Mouse (Mus musculus): Measurements from ENCODE around the gene Slc16a3. TPM values are rescaled to one million over a fixed set of nuclear protein-coding genes. Genes with fewer than 3 reads are reported as not detected.

Slc16a3 gene
- polyA plus RNA-seq, 1 experiment: 3.2 TPM

DNA sequence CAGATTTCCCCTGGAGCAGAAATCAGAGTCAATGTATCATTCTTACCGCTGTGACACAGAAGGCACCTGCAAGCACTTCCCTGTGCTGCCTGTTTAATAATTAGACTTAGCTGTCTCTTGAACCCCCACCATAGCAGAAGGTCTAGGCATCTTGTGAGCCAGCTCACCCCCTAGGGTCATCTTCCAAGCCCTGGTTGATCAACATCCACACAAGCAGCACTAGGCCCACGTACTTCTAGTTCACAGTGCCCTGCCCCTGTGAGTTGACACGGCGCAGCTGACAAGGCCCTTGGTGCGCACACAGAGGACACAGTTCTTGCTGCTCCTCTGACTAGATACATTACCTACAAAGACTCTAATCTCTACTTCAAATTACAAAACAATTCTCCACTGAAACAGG lies 21.5 kb downstream of the Slc16a3 start:
- no peak for DNase-seq (ENCODE audit: extremely low spot score in 1 of 2, low spot score in 1 of 2)

DNA sequence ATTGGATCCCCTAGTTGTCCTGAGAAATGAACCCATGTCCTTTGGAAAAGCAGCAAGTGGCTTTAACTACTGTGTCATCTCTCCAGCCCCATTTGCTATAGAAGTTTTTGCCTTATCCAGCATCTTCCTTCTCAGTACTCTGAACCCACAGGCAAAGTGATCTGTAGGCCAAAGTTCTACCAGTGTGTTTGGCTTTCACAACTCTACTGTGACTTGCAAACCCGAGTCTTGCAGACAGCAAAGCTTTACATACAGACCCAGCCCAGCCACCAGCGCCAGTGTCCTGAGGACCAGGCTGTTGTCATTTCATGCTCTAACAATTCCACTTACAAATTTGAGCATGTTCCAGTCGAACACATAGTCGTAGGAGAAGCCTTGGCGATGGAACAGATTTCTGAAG lies 23.0 kb downstream of the Slc16a3 start:
- no peak for DNase-seq (ENCODE audit: extremely low spot score in 1 of 2, low spot score in 1 of 2)

DNA sequence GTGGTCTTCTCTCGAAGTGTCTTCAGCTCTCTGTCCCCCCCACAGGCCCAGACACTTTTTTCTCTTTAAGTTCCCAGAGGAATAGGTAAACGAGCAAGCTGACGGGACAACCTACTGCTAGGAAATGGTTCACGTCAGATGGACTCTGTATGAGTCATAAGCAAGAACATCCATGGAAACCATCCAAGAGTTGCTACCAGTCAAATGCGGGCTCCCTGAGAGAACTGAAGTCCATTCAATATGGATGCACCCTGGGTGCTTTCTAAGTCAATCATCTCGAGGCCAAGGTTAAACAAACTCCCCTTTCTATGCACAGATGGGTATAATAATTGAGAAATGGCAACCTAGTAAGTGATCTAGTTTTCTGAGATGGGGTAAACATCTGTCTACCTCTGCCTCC lies 25.0 kb downstream of the Slc16a3 start:
- DNase-seq (ENCODE audit: extremely low spot score in 1 of 2, low spot score in 1 of 2): peak in 1 of 2 experiments; percentile 61

DNA sequence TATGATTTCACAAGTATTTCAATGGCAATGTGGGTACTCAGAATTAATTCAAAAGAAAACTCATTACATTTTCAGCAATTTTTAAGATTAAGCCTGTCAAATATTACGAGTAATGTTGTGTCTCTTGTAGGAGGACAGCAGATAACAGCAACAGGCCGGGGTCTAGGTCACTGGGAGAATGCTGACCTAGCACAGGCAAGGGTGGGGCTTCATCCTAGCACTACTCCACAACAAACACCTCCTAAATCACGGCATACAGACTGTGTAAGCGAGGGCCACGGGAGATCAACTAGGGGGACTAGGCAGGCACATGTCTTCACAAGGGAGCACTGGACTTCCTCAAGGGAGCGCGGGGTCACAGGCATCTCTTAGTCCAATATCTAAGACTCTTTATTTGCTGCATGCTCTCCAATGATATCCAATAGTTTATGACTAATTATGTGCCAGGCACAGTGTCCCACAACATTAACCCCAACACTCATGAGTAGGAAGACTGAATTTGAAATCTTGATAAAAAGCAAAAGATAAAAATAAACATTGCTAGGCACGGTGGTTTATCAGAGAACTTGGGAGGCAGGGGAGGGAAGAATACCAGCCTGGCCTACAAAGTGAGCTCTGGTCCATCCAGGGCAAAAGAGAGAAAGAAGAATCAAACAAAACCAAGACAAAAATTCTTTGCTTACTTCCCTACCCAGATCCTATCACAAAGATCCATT lies 31.6 kb downstream of the Slc16a3 start:
- DNase-seq (ENCODE audit: extremely low spot score in 1 of 2, low spot score in 1 of 2): no peak

DNA sequence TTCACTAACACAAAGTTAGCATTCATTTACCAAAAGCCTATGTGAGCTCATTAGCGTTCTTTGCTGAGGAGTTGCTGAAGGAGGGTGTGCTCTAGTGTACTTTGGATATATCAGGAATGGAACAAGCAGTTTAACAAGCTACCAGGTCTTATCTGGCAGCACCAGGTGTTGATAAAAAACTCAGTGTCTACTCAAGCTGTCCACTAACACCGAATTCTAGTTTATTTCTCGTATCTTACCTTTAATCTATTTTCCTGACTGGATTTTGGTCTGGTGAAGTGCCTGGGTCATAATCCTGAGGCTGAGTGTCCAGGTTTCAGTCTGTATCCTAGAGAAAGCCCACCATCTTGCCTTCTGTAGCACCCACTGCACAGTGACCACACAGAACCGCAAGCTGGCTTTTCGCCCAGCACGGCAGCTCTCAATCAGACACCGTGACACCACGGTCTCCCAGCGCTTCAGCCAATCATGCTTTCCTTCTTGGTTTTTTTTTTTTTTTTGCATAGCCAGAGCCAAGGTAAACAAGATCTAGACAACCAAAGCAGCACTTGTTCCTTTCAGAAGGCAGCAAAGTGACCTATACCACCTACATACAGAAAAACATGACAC lies 32.3 kb downstream of the Slc16a3 start:
- DNase-seq (ENCODE audit: extremely low spot score in 1 of 2, low spot score in 1 of 2): no peak

DNA sequence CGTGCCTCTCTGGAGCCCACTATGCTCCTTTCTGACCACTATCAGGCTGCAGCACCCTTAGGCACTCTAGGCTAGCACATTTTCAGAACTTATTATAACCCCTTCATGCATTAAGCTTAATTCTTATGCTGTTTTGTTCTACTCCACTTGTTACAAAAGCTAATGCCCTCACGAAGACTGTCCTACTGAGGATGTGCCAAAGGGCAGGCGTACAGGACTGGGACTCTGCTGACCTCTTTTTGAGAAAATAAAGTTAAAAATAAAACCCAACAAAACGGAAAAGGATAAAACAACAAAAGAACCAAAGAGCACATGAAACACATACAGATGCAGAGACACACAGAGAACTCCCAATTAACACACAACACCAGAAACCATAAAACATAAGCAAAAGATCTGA lies 33.4 kb downstream of the Slc16a3 start:
- no peak for DNase-seq (ENCODE audit: extremely low spot score in 1 of 2, low spot score in 1 of 2)

DNA sequence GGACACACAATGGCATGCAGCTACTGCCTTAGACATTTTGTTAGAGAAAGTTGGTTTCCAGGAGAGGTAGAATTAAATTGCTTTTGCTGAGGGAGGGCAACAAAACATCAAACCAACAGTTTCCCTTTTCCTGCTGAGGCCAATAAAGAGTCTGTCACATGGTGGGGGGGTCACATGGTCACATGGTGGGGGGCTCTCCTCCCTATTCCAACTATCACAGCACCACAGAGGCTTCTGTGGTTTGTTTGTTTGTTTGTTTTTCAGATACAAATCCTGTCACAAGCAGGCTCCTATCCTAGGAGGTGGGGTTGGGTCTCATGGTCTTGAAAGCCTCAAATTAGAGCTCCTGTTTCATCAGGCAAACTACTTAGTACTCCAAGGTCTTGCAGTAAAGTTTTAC lies 34.2 kb downstream of the Slc16a3 start:
- no peak for DNase-seq (ENCODE audit: extremely low spot score in 1 of 2, low spot score in 1 of 2)

DNA sequence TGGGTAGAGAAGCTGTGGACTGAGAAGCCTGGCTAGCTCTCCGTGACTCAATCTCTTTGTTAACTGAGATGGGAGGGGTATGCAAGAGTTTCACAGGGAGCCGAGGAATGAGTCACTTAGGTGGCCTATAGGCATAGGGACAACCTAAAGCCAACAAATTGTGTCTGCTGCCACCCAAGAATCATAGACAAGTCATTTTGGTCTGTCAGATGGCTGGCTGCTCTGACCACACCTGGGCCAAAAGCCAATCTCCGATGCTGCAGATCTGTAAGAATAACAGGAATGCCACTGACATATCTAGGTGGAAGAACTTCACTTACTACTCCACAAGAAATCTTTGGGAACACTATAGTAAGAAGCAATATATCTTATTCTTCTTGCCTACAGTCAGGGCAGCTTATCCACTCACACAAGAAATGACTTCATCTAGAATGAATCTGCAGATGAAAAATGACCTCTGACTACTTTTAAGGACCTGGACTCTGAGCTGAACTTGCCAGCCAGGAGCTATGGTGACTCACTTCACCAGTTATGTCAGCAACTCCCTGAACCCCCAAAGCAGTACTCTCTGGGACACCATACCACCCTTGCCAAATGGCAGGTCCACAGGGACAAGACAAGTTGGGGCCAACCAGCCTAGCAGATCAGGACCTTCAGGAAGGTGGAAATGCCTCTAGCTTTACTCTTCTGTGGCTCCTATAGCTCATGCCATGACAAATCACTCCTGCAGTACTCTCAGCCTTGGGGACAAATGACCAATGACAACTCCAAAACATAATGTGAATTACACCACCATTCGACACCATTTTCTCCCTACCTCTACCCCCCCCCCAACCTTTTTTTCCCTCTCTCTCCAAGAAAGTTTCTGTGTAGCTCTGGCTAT lies 36.4 kb downstream of the Slc16a3 start:
- DNase-seq (ENCODE audit: extremely low spot score in 1 of 2, low spot score in 1 of 2): no peak

DNA sequence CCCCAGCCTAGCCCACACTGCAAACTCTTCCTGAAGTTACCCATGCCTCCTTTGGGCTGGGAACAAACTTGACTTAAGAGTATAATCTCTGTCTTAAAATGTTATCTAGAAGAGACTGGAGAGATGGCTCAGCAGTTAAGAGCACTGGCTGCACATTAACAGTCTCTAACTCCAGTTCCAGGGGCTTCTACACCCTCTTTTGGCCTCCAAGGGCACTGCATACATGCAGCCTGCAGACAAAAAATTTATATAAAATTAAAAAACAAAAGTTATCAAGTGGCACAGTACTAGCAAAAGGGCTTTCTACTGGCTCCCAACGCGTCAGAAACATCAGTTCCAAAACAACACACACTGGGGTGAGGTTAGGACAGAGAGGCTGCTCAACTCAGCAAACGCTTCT lies 39.3 kb downstream of the Slc16a3 start:
- DNase-seq (ENCODE audit: extremely low spot score in 1 of 2, low spot score in 1 of 2): no peak

DNA sequence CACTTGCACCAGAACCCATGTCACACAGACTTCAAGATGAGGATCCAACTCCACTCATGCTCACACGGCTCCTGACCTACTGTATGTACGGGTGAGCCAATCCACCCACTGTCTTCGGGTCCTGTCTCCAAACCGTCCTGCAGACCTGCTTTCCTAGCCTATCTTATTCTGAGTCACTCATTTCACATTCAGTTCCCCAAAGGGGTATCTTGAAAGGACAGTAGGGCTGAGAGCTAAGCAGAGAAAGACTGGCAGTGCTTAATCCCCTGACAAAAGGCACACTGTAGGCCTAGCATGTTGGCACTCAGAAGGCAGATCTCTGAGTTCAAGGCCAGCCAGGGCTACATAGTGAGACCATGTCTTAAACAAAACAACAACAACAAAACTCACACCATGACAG lies 40.1 kb downstream of the Slc16a3 start:
- DNase-seq (ENCODE audit: extremely low spot score in 1 of 2, low spot score in 1 of 2): no peak

DNA sequence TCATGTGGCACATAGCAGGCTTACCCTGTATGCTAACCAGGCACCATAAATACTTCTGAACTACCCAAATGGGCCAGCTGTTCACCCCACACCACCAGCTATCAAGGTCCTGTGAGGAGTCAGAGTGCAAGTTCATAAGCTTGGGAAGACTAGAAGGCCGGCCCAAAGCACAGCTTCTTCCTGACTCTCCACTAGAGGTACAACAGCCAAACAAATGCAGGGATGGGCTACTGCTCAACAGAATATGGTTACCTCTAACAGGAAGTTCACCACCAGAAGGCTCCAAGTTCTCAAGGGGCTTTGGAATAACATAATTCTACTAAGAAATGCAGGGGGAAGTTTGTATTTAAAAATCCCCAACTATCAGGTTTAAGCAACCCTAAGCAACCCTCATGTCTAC lies 41.2 kb downstream of the Slc16a3 start:
- no peak for DNase-seq (ENCODE audit: extremely low spot score in 1 of 2, low spot score in 1 of 2)

DNA sequence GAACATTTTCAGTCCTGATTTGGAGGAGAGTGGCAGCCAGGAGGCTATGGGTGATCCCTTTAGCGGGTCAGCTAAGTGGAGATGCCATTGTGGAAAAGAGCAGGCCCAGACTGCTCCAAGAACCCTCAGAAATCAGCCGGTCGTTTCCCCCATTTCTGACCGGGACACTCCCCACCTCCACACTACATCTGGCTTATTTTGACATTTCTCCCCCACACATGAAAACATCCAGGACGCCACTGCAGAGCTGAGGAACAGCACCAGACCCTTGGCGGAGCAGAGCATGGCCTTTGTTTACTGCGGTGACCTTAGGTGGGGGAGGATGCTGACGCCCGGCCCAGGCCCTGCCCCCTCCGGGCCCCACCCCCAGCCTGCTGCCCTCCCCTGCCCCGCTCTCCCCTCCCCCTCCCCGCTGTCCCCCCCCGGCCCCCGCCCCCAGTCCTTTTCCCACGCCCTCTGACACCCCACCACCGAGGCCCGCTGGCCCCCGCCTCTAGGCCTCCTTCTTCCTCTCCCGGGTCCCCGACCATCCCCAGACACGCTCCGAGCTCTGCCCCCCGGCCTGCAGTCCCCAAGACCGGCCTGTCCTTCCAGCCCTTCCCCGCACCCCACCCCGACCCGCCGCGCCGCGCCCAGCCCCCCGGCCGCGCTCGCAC lies 42.0 kb downstream of the Slc16a3 start:
- peak in 1 of 2 experiments; percentile 22 for DNase-seq (ENCODE audit: extremely low spot score in 1 of 2, low spot score in 1 of 2)

DNA sequence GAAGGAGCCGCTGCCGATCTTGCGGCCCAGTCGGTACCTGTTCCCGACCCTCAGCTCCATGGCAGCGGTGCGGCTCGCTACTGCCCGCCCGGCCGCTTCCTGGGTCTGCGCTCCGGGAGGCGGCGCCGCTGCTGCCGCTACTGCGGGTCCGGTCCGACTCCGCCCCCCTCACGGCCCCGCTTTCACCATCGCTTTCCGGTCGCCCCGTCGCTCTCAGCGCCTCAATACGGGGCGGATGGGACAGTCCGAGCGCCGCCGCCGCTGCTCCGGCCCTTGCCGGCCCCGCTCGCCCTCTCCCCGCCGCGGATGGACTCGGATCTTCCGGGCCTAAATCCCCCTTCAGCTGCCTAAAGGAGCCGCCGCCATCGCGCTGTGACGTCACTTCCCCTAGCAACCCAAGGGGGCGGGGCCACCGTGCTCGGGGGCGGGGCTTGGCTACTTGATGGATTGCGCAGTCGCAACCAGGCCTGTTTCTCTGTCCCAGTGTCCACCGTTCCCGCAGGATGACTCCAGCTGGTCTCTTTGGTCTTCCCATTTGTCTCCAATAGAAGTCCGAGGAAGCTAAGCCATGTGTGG lies 42.8 kb downstream of the Slc16a3 start, which contains the start of gene Csnk1d:
Gene Csnk1d, minus strand, starts transcription at position 380 of the 576 bp plus-strand sequence.
- DNase-seq (ENCODE audit: extremely low spot score in 1 of 2, low spot score in 1 of 2): peak; percentile 95 to 99

DNA sequence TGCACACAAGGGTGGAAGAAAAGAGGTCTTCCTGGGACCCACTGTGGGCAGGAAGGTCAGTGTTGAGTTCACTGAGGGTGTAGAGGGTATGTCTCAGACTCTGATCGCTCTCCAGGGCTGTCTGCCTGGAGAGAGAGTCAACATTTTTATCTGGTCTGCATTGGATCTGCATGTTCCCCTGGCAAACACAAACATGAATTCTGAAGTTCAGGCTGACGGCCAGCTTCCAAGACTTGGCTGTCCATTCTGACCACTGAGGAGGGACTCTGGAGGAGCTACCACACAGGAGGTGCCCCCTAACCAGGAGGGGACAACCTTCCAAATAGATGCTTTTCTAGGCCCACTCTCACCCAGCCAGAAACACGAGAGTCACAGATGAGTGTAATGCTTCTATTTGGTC lies 43.5 kb downstream of the Slc16a3 start:
- no peak for DNase-seq (ENCODE audit: extremely low spot score in 1 of 2, low spot score in 1 of 2)

DNA sequence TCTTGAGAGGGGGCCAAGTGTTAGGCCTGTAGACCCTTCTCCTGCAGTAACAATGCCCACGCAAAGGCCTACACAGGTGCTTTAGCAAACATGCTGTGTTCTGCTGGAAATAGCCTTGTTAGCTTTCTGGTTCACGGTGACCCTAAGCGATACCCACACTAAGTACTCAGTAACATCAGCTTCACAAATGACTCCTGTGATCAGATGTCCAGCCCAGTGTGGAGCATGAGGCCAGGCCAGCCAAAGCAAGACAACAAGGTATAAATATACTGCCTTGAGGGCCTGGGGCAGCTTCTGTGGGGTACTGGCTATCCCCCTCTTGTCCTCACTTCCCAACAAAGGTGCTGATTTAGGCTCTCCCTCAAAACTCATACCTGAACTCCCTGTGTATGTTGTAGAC lies 44.8 kb downstream of the Slc16a3 start:
- DNase-seq (ENCODE audit: extremely low spot score in 1 of 2, low spot score in 1 of 2): no peak

DNA sequence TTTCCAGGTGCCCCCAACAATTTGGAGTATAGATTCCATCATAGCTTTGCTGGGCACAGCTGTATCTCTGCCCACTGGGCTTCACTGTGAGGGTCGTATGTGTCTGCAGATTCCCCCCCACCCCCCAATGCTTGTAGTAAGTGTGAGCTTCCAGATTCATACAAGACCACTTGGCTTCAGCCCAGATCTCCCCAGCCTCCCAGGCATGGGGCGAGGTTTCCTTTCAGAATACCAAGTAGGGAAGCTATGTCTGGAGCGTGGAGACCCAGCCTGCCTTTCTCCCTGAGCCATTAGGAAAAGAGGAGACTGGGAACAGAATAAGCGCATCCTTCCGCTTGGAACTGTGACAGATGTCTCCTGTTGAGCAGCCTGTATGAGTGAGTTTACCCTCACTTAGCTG lies 45.3 kb downstream of the Slc16a3 start:
- no peak for DNase-seq (ENCODE audit: extremely low spot score in 1 of 2, low spot score in 1 of 2)

DNA sequence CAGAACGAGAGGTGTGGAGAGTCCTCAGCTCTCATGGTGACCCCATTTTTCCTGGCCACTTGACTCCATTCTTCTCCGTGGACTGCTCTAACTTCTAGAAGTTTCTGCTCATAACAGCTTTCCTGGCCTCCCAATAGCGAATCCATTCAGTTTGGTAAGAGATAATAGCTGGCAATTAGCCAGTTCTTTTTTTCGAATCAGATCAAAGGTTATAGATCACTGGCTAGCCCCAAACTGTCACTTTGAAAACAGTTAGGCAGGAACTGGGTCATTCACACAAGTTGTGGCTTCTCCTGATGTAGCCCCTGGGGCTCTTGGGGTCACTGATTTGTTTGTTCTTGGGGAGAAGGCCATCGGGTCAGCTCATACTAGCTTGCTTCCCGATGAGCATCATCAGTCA lies 46.5 kb downstream of the Slc16a3 start:
- no peak for DNase-seq (ENCODE audit: extremely low spot score in 1 of 2, low spot score in 1 of 2)

DNA sequence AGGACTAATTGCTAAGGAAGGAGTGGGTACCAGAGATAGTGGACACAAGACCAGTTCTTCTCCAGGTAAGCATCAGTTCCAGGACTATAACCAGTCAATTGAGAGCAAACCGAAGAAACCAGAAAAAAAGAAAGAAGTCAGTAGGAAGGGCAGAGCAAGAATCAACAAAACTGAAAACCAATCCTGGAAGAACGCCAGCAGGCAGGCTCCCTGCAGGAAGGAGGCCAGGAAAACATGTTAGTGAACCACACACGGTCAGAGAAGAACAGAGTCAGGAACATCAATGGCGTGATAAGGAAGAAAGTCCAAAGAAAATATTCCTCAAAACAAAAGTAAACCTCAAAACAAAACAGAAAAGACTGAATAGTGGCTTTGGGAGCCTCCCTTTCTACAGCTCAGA lies 53.7 kb downstream of the Slc16a3 start:
- DNase-seq (ENCODE audit: extremely low spot score in 1 of 2, low spot score in 1 of 2): no peak

DNA sequence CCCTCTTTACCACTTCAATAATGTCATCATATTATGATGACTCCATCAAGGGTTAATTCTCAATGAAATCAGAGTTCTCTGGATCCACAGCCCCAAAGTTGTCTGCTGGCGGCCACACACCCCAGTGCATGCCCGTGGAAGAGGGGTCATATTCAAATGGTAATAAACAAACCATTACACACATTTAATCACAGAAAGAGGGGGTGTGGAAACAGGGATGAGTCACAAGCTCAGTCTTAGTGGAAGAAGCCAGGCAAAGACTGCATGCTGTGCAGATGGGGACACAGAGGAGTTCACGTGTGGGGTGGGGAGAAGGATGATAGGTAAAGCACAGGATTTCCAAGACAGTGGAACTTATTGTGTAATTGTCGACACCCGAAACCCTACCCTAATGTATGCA lies 56.0 kb downstream of the Slc16a3 start:
- peak in 1 of 2 experiments; percentile 49 for DNase-seq (ENCODE audit: extremely low spot score in 1 of 2, low spot score in 1 of 2)

DNA sequence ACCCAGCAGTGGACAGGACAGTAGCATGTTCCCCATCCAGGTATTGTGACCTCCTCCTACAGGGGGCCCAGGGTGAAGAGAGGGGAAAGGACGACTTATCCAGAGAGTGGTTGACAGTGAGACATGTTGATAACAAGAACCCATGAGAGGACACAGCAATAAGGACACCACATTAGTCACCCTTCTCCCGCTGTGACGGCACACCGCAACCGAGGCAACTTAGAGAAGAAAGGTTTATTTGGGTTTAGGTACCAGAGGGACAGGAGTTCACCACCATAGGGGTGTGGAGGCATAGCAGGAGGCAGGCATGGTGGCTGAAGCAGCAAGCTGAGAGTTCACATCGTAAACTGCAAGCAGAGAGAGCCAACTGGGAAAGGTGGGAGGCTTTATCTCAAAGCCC lies 57.9 kb downstream of the Slc16a3 start:
- no peak for DNase-seq (ENCODE audit: extremely low spot score in 1 of 2, low spot score in 1 of 2)

Measured in frontal cortex, adult 2 months (tissue).